Mouse (Mus musculus) left cerebral cortex, postnatal 4 days (tissue): Measurements from ENCODE around the gene H60b. TPM values are rescaled to one million over a fixed set of nuclear protein-coding genes. Genes with fewer than 3 reads are reported as not detected.
"Not testable (repeated sequence)": the region's sequence is repeated elsewhere in the genome, so short reads cannot be mapped to it uniquely, and the experiment has no call there.

Experiments used
- DNase-seq: peaks from one replicate; pipeline ENCODE4 v3.0.0-alpha.2; 2022
- intact Hi-C: fragments of 180-260 bp; cut with DNase I; formaldehyde crosslinking; loops from one replicate; pipeline ENCODE4 v1.15.1; 2025
- total RNA-seq, 2 experiments: library from RNA; stranded (reverse); gene quantifications; 2 replicates each; pipeline ENCODE4 v1.2.3; 2021

The H60b gene
- total RNA-seq, 2 experiments from 2014 or later = 0.34 to 0.36 TPM

DNA sequence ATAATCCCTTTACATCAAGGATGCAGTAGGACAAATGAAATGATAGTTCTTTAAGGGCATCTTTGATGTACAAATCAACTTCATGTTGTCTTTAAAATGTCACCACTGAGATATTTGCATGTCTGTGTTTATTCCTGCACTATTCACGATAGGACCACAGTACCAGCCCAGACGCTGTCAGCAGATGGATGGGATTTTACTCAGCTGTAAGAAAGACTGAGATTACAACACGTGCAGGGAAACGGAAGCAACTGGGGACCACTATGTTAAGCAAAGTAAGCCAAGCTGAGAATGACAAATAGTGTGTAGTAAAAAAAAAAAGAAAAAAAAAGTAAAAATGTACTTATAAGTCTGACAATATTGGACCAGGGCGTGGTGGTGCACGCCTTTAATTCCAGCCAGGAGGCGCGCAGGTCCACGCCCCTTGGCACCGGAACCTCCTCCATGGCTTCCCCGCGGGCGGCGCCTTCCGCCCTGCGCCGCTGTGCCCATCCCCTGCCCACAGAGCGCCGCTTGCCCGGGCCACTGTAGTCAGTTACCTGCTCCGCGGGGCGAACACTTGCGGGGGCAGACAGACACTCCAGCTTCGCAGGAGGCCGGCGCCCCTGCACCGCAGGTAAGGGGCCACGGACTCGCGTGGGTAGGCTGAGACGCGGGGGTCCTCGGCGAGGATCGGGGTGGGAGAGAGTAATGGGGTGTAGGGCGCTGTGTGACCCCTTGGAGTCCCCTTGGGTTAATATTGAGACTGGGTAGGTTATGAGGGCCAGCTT lies 114.7 kb downstream of the H60b start:
- intact Hi-C loops = not testable (repeated sequence)
- peak; percentile 3 for DNase-seq

DNA sequence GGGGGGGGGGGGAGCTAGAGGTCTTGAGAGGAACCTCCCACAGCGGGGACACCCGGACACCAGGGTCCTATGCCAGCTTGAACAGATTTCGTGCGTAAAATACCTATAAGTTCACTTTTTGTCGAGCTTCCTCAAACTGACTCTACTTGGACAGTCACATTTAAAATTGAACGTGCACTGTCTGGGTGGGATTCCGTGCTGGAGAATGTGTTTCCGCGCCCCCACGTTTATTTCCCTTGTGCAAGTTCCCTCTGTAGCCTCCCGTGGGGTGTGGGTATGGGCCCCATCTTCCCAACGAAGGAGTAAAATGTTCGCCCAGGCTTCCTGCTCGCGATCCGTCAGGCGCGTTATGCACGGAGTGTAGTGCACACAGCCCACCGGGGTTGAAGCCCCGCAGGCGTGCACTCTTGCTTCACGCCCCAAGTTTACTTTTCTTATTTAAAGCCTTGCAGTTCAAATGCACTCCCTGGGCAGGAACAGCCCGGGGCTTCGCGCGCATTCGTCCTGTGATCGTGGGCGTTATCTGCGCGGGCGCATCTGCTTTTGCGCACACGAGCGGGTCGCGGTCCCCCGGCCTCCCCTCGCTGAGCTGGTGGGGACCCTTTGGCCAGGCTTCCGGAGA lies 115.4 kb downstream of the H60b start:
- no peak for DNase-seq
- intact Hi-C loops = no loop called here

DNA sequence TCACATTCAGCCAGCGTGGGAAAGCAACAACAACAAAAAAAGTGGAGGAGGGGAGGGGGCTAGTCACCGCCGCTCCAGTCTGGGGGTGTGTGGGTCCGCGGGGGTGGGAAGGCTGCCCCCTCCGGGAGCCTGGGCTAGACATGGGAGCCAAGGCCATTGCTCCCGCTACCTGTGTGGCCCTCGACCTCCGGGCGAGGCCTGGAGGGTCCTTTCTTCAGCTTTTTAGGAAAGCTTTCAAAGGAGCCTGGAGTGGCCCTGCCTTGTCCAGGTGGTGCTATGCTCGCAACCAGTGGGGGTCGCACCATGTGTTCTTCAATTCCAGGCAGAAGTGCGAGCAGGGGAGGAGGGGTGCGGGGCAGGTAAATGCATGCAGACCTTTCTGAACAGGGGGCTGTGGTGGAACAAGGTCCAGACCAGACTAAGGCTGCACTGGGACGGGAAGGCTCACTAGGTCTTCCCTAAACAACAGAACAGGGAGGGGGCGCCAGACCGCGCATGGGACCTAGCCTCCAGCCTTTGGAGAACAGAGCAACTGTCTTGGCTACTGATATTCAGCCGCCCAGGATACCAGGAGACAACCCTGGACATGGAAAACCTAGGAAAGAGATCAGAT lies 116.2 kb downstream of the H60b start:
- intact Hi-C loops = no loop called here
- no peak for DNase-seq

GRCm38 (mm10) chr10:22278468-22278867 lies 120.1 kb downstream of the H60b start:
- intact Hi-C loops = not testable (repeated sequence)

GRCm38 (mm10) chr10:22282816-22283215 lies 124.4 kb downstream of the H60b start:
- DNase-seq = no peak
- intact Hi-C loops = no loop called here

More at GRCm38 (mm10) chr10:22278468-22278867, 120.1 kb downstream of the H60b start:
- DNase-seq = not testable (repeated sequence)

DNA sequence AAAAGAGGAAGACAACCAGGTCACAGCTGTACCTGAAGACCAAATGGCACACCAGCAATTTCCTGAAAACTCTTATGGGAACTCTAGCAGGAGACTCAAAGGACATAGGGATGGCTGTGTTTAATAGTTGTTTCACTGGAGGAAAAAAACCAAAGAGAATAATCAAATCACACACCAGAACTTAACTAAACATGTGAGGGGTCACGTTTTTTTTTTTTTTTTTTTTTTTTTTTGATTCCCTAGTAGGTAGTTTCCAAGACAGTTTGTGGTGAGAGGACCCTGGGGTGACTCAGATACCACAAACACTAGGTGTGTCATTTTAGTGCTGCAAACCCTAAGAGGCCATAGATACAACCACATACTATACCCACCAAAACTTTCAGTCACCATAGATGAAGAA lies 137.3 kb downstream of the H60b start:
- intact Hi-C loops = no loop called here
- DNase-seq = no peak

DNA sequence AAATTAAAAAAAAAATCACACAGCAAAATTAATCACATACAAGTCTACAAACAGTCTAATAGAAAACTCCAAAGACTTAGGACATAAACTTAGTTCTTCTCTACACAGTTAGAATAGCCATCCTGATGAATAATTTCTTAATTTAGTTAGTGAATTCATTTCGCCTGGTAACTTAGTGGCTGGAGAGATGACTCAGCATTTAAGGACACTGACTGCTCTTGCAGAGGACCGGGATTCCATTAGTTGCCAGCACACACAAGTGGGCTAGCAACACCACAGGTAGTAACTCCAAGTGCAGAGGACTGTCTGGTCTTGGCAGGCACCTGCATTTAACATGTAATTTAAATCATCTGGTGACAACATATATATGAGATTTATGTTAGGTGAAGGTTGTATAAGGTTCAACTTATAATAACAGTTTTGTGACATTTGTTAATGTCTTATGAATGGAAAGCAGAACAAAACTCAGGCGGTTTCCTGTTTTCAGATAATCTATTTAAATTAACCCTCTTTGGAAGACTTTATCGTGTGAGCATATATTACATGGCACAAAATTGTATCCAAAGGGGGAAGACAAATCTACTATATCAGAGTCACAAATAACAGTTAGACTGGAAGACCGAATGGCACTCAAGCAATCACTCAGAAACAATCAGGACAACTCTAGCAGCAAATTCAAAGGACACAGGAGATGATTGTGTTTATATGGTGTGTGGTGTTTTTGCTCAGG lies 138.8 kb downstream of the H60b start:
- intact Hi-C loops = no loop called here
- no peak for DNase-seq

- no peak for DNase-seq
- intact Hi-C loops = no loop called here
These were observed 139.5 kb downstream of the H60b start for GRCm38 (mm10) chr10:22297766-22298461.

DNA sequence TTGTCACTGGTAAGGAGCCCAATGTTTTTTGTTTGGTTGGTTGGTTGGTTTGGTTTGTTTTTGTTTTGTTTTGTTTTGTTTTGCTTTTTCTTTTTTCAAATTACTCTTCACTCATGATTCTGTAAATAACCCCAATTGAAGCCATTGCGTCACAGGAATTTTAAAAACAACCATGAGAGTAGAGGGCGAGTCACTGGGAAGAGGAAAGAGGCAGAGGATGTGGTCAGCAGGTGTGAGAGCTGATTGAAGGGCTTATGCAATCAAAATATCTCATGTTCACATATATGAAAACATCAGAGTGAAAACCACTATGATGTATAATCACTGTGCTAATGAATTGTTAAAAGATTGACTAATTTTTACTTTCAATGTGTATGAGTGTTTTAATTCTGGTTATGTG lies 140.9 kb downstream of the H60b start:
- intact Hi-C loops = no loop called here
- no peak for DNase-seq

GRCm38 (mm10) chr10:22301641-22302040 lies 143.3 kb downstream of the H60b start:
- DNase-seq = no peak
- intact Hi-C loops = no loop called here

- intact Hi-C loops = no loop called here
- DNase-seq = no peak
These were observed 144.1 kb downstream of the H60b start for GRCm38 (mm10) chr10:22302344-22303057.

GRCm38 (mm10) chr10:22303736-22304135 lies 145.3 kb downstream of the H60b start:
- intact Hi-C loops = no loop called here
- no peak for DNase-seq

DNA sequence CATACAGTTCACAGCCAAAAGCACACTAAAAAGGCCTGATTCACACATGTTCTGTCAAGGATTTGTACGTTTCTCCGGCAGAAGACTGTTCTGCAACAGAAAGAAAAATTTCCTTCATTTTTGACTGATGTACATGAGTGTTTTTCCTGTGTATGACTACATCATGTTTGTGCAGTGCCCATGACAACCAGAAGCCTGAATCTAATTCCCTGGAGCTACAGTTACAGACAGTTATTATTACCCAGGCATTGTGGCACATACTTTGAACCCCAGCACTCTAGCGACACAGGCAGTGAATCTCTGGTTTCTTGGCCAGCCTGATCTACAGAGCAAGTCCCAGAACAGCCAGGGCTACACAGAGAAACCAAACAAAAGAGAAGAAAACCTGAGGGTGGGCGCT lies 147.4 kb downstream of the H60b start:
- intact Hi-C loops = no loop called here
- no peak for DNase-seq

- no peak for DNase-seq
- intact Hi-C loops = no loop called here
These were observed 148.1 kb downstream of the H60b start for GRCm38 (mm10) chr10:22306452-22306851.

GRCm38 (mm10) chr10:22308221-22308620 lies 149.8 kb downstream of the H60b start:
- no peak for DNase-seq
- intact Hi-C loops = no loop called here

DNA sequence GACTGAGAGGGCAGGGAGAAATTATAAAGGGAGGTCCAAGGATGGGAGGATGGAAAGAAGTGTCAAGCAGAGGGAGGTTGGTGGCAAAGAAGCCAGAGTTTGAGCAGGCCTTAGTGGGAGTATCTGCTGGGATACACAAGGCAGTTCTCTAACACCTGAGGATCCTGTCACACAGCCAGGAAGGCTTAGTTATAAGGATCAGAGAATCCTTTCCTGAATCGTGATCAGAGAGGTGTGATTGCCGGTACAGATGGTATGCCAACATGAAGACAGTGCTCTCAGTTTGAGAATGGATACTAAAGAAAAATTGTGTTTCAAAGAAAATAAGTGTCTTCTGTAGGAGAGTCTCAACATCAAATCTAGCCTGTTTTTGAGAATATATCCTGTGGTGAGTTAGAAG lies 164.5 kb downstream of the H60b start:
- no peak for DNase-seq
- intact Hi-C loops = no loop called here
